Mouse (Mus musculus) hindbrain, embryonic 14.5 days (tissue): ENCODE data around the gene Fam124a. TPM values are rescaled to one million over a fixed set of nuclear protein-coding genes. Genes with fewer than 3 reads are reported as not detected.
A peak's percentile ranks its signal among the peaks of the same experiment; 100 is the strongest.

Source experiments
- ATAC-seq: fragments of 200-750 bp; cut with Nextera tagmentation; 2 replicates; pipeline ENCODE4 v1.8.0; 2017; ENCODE audit warnings: moderate number of reproducible peaks, mild to moderate bottlenecking, moderate TSS enrichment, moderate library complexity; ENCODE audit not compliant: low FRiP score
- DNase-seq: peaks from one replicate; pipeline ENCODE4 v3.0.0-alpha.2; 2015; ENCODE audit warnings: low spot score
- H3K27ac ChIP-seq: fragments of 300-500 bp; sonication (generic); 2 replicates; pipeline ENCODE4 v1.5.1; 2014; ENCODE audit warnings: mild to moderate bottlenecking, moderate library complexity
- H3K27me3 ChIP-seq: fragments of 300-500 bp; sonication (generic); 2 replicates; pipeline ENCODE4 v1.6.1; 2014; ENCODE audit warnings: mild to moderate bottlenecking, low read length, mixed read lengths; ENCODE audit not compliant: control insufficient read depth, insufficient read depth
- H3K36me3 ChIP-seq: fragments of 300-500 bp; sonication (generic); replicated peaks from 2 replicates; pipeline ENCODE4 v1.6.1; 2014; ENCODE audit not compliant: control insufficient read depth, insufficient read depth
- H3K4me1 ChIP-seq: fragments of 300-500 bp; sonication (generic); replicated peaks from 2 replicates; pipeline ENCODE4 v1.6.1; 2014; ENCODE audit warnings: antibody characterized with exemption, low read length, mixed read lengths; ENCODE audit not compliant: control insufficient read depth, insufficient read depth
- H3K4me2 ChIP-seq: fragments of 300-500 bp; sonication (generic); replicated peaks from 2 replicates; pipeline ENCODE4 v1.6.1; 2014; ENCODE audit warnings: mild to moderate bottlenecking, moderate library complexity
- H3K4me3 ChIP-seq: fragments of 300-500 bp; sonication (generic); replicated peaks from 2 replicates; pipeline ENCODE4 v1.5.1; 2014; ENCODE audit warnings: mild to moderate bottlenecking, low read length
- H3K9ac ChIP-seq: fragments of 300-500 bp; sonication (generic); 2 replicates; pipeline ENCODE4 v1.6.1; 2014
- H3K9me3 ChIP-seq: fragments of 300-500 bp; sonication (generic); 2 replicates; pipeline ENCODE4 v1.6.1; 2016; ENCODE audit warnings: low read length; ENCODE audit not compliant: control insufficient read depth
- WGBS: fragments of 180-500 bp; shearing (Covaris S2); extraction: QIAGEN DNeasy Blood & Tissue Kit; methylation state at CpG from one replicate; pipeline ENCODE4 v1.1.7; 2014; 5-methylcytosine and 5-hydroxymethylcytosine counted together
- polyA plus RNA-seq: library from polyadenylated mRNA; unstranded; fragments of >200 nt; fragmentation: Nextera tagmentation; extraction: Ambion mirVana; gene quantifications from 2 replicates; pipeline ENCODE4 v1.2.1, GENCODE M21; 2014

Gene Fam124a
- polyA plus RNA-seq, 1 experiment from 2014 or later: 32.7 TPM

DNA sequence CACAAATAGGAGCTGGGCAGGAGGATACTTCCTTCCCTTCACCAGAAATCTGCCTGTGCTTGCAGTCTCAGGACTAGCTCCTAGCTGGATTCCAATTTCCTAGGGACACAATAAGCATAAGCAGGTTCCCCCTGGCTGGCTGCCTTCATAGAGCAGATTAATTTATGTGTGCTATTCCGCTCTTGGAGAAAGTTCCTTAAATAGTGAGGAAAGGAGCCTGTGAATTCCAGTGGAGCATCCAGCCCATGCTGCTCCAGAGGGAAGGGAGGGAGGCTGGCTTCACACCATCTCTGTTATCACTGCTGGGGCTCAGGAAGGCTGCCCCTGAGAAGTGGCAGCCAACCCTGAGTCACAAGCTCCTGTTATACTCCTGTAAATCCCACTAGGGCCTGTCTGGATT, 46.7 kb downstream of the Fam124a start:
- no peak overlapping the region for H3K27ac ChIP-seq
- peaks cover 4% of the 10 kb centered on the region; the same call in 1 of the 2 replicates for H3K4me1 ChIP-seq
- no peaks in the 10 kb centered on the region for H3K27me3 ChIP-seq
- ATAC-seq (no peak), DNase-seq (no peak)
- no peaks in the 10 kb centered on the region for H3K9me3 ChIP-seq
- WGBS: 68% methylated on average over 1 of the region's 1 CpGs
- no peak overlapping the region for H3K4me2 ChIP-seq
- H3K4me3 ChIP-seq: no peak overlapping the region
- H3K9ac ChIP-seq: no peak overlapping the region
- peaks cover 11% of the 10 kb centered on the region; the same call in 1 of the 2 replicates for H3K36me3 ChIP-seq

GRCm38 (mm10) chr14:62602869-62603268, 47.3 kb downstream of the Fam124a start:
- 82% methylated on average over 1 of the region's 1 CpGs for WGBS
- no peak for ATAC-seq
- H3K4me1 ChIP-seq: peaks cover 4% of the 10 kb centered on the region; the same call in 1 of the 2 replicates
- peaks cover 17% of the 10 kb centered on the region for H3K36me3 ChIP-seq
- H3K4me3 ChIP-seq: no peak overlapping the region
- no peak overlapping the region for H3K4me2 ChIP-seq
- no peaks in the 10 kb centered on the region for H3K27me3 ChIP-seq
- no peak overlapping the region for H3K27ac ChIP-seq
- DNase-seq: no peak
- no peak overlapping the region for H3K9ac ChIP-seq
- no peaks in the 10 kb centered on the region for H3K9me3 ChIP-seq

GRCm38 (mm10) chr14:62607791-62608196, 52.3 kb downstream of the Fam124a start:
- H3K4me1 ChIP-seq: no peaks in the 10 kb centered on the region
- DNase-seq: peak; percentile 69
- H3K27me3 ChIP-seq: no peaks in the 10 kb centered on the region
- no peak overlapping the region for H3K9ac ChIP-seq
- H3K4me3 ChIP-seq: no peak overlapping the region
- ATAC-seq: peak; percentile 69; the same call in 1 of the 2 replicates
- WGBS: 55% methylated on average over 8 of the region's 8 CpGs
- peaks cover 23% of the 10 kb centered on the region for H3K36me3 ChIP-seq
- no peak overlapping the region for H3K27ac ChIP-seq
- H3K4me2 ChIP-seq: no peak overlapping the region
- no peaks in the 10 kb centered on the region for H3K9me3 ChIP-seq

GRCm38 (mm10) chr14:62609904-62610303, 54.4 kb downstream of the Fam124a start:
- Histone ChIP-seq H3K9ac (no peak overlapping the region), H3K27me3 (no peaks in the 10 kb centered on the region), H3K27ac (no peak overlapping the region), H3K36me3 (peaks cover 23% of the 10 kb centered on the region), H3K4me2 (no peak overlapping the region), H3K4me3 (no peak overlapping the region), H3K9me3 (no peaks in the 10 kb centered on the region), H3K4me1 (no peaks in the 10 kb centered on the region)
- no peak for ATAC-seq
- WGBS: 87% methylated on average over 3 of the region's 3 CpGs
- DNase-seq: no peak

GRCm38 (mm10) chr14:62622393-62622792, 66.9 kb downstream of the Fam124a start:
- H3K9me3 ChIP-seq: no peaks in the 10 kb centered on the region
- no peaks in the 10 kb centered on the region for H3K27me3 ChIP-seq
- no peak overlapping the region for H3K4me2 ChIP-seq
- H3K4me3 ChIP-seq: no peak overlapping the region
- no peak for DNase-seq
- no peaks in the 10 kb centered on the region for H3K4me1 ChIP-seq
- H3K36me3 ChIP-seq: no peaks in the 10 kb centered on the region
- H3K9ac ChIP-seq: no peak overlapping the region
- H3K27ac ChIP-seq: peak overlapping the region; percentile 49; the same call in 1 of the 2 replicates
- peak; percentile 34; the same call in 1 of the 2 replicates for ATAC-seq
- WGBS: 60% methylated on average over 3 of the region's 3 CpGs

- ATAC-seq (no peak), DNase-seq (no peak)
- Histone ChIP-seq H3K27ac (no peak overlapping the region), H3K27me3 (no peaks in the 10 kb centered on the region), H3K4me2 (no peak overlapping the region), H3K4me3 (no peak overlapping the region), H3K9ac (no peak overlapping the region), H3K36me3 (no peaks in the 10 kb centered on the region), H3K4me1 (no peaks in the 10 kb centered on the region), H3K9me3 (0 out of 2 replicates have a peak, but pooled peaks cover 5% of the 10 kb centered on the region)
- 91% methylated on average over 5 of the region's 5 CpGs for WGBS
Measured at GRCm38 (mm10) chr14:62627951-62628350, 72.4 kb downstream of the Fam124a start.

DNA sequence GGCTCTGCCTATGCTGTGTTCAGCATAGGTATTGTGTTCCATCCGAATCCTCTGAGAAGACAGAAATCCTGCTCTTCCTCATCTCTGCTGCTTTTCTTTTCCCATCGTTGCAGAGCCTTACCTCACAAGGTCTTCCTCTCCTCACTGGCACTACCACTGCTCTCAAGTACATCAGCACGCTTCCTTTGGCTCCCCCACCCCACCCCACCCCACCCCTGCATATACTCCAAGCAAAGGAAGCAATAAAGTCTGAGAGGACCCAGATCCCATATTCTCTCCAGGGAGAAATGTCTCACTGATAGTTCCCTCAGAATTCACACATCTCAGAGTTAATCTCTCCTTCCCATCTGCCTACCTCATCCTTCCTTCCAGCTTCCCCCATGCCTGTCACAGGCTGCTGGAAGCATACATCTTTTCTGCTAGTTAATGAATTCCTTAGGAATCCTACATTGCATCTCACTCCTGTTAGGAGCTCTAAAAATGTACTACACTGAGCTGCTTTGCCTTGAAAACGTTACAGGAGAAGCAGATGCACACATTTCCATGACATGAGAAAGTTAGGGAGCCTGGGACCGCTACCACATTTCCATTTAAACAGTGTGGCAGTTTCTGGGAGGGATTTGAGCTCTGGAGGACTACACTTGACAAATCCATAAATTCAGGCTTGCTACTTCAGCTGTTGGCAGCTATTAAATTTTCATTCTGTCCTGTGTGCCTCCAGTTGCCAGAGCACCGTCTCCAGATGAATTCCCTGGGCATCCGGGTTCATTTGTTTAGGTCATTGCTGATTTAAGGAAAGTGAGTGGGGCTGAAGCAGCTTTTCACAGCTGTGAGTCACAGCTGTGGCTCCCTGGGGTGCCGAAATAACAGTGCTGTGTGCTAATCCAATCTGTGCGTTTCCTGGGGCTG, 82.2 kb downstream of the Fam124a start:
- H3K4me2 ChIP-seq: peak overlapping the region; percentile 33
- H3K4me3 ChIP-seq: 0 out of 2 replicates have a peak overlapping the region, but pooled peaks have one; percentile 4
- no peak overlapping the region for H3K9ac ChIP-seq
- H3K36me3 ChIP-seq: no peaks in the 10 kb centered on the region
- no peaks in the 10 kb centered on the region for H3K9me3 ChIP-seq
- H3K4me1 ChIP-seq: peaks cover 12% of the 10 kb centered on the region
- DNase-seq (peak; percentile 69), ATAC-seq (peak; percentile 82)
- WGBS: 22% methylated on average over 9 of the region's 9 CpGs
- H3K27ac ChIP-seq: peak overlapping the region; percentile 77
- no peaks in the 10 kb centered on the region for H3K27me3 ChIP-seq

DNA sequence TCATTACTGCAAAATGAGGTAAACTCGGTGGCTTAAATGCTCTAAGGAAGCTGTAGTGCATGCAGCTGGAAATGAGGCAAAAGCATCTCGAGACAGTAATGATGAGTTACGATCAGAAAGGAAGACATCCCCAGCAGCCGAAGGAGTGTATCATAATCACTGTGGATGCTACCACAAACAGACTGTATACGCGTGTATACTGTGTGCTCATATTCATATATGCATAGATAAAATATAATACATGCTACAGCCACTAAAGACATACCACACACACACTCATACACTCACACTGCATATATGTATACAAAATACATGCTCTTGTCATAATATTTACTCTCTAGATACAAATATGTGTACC, 82.8 kb downstream of the Fam124a start:
- Histone ChIP-seq H3K9me3 (no peaks in the 10 kb centered on the region), H3K36me3 (no peaks in the 10 kb centered on the region), H3K4me3 (0 out of 2 replicates have a peak overlapping the region, but pooled peaks have one; percentile 4), H3K27ac (peak overlapping the region; percentile 77), H3K4me2 (peak overlapping the region; percentile 33), H3K4me1 (peaks cover 12% of the 10 kb centered on the region), H3K9ac (no peak overlapping the region), H3K27me3 (no peaks in the 10 kb centered on the region)
- ATAC-seq: no peak
- whole genome bisulfite sequencing: 37% methylated on average over 6 of the region's 6 CpGs
- DNase-seq: no peak

DNA sequence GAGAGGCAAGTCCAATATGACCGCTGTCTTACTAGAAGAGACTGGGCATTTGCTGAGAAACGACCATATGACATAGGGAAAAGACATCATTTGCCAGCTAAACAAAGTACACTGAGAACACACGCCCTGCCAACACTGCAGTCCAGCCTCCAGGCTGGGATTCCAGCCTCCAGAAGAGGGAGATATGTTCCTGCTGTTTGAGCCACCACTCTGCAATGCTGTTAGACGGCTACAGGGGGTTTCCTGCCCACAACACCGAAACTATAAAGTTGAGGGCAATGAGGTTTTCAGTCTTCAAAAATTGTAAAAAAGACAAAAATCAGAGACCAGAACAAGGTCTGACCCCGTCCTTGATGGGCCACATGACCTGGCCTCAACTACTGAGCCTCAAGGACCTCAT, 83.6 kb downstream of the Fam124a start:
- WGBS: 73% methylated on average over 6 of the region's 6 CpGs
- Histone ChIP-seq H3K4me2 (no peak overlapping the region), H3K4me3 (no peak overlapping the region), H3K9ac (no peak overlapping the region), H3K36me3 (no peaks in the 10 kb centered on the region), H3K4me1 (peaks cover 12% of the 10 kb centered on the region), H3K27ac (peak overlapping the region; percentile 23; the same call in 1 of the 2 replicates), H3K27me3 (no peaks in the 10 kb centered on the region), H3K9me3 (no peaks in the 10 kb centered on the region)
- no peak for ATAC-seq
- no peak for DNase-seq
